Mouse (Mus musculus): ENCODE results near the gene Ano1.

Ano1 gene

DNA sequence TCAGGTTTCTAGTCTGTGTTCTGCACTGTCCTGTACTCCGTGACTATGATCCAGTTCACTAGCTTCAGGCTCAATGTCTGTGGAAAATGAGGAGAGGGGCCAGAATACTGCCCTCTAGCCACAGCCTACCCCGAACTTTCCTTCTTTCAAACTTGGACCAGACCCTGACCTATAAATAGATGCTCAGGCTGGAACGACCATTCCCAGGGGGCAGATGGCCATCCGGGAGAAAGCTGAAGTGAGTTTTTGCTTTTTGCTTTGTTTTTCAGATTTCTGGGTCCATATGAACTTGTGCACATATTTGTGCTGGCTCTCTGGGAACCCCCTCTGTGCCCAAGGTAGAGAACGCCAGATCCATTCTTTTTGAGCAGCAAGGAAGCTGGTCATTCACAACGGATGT, 116.9 kb downstream of the Ano1 start:
- no peak for DNase-seq (ENCODE audit: low read depth)

DNA sequence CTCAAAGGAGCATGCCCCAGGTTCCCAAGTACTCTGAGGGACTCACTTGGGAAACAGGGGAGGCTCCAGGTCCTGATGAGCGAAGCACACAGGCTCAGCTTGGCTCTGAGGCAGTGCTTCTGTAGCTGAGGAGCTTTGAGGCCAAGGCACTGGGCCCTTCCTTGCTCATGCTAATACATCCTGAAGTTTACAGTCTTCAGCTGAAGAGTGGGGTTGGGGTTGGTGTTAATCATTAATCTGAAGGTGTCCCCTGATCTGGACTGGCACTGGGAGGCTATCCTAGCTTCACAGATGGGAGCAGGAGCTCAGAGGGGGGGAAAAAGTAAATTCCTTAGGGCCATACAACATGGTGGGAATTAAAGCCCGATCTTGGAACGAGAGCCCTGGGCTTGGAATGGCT, 117.3 kb downstream of the Ano1 start:
- no peak for DNase-seq (ENCODE audit: low read depth)

DNA sequence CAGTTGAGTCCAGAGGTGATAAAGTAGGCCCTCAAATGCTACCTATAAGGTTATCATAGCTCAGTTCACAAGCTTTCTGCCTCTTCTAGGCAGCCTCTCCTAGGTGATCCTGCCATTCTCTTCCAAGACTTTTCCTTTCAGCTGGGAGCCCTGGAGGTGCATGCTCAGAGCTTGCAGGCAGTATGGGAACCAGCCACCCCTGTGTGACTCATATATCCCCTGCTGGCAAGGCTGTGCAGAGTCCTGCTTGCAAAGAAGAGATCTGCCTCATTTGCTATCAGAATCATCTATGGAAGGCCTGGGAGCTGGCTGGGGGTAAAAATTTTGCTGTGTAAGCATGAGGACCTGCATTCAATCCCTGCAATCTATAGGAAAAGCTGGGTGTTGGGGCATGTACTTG, 119.5 kb downstream of the Ano1 start:
- DNase-seq (ENCODE audit: low read depth) = no peak

DNA sequence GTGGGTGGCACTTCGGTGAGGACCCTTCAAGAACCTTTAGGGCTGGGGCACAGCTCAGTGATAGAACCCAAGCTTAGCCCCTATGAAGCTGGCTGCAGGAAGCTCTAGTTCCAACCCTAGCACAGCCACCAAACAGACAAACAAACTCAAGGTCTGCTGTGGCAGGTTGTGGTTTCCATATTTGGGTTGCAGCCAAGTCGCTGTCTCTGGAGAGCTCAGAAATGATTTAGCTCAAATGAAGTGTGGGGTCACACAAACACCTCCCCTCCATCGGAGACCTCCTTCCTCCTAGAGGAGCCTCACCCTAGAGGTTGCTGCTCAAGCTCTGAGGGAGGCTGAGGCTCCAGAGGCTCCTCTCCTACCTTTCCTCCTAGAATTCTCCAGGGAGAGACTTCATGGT, 121.2 kb downstream of the Ano1 start:
- DNase-seq (ENCODE audit: low read depth) = no peak

DNA sequence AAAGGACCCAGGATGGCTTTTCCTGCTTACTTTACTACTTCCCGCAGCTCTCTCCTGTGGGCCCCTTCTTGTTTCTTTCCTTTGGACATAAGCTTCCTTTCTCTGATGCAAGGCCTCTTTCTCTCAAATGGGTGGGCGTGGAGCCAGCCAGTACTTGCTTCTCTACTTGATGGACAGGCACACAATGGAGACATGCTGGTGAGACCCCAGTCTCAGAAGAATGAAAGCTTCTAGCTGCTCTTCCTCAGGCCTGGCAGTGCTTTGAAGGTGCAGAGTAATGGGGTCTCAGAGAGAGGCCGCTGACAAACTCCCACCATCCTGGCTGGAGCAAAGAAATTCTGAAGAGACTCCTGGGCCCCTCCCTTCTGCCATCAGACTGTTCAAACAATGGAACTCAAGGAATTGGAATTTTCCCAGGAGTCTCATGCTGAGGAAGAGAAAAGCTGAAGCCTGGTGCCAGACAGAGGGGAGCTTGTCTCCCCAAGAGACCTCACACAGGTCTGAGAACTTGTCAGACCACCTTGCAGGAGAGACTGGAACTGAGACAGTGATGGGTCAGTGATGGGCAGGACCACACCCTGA, 123.3 kb downstream of the Ano1 start:
- DNase-seq (ENCODE audit: low read depth) = no peak

DNA sequence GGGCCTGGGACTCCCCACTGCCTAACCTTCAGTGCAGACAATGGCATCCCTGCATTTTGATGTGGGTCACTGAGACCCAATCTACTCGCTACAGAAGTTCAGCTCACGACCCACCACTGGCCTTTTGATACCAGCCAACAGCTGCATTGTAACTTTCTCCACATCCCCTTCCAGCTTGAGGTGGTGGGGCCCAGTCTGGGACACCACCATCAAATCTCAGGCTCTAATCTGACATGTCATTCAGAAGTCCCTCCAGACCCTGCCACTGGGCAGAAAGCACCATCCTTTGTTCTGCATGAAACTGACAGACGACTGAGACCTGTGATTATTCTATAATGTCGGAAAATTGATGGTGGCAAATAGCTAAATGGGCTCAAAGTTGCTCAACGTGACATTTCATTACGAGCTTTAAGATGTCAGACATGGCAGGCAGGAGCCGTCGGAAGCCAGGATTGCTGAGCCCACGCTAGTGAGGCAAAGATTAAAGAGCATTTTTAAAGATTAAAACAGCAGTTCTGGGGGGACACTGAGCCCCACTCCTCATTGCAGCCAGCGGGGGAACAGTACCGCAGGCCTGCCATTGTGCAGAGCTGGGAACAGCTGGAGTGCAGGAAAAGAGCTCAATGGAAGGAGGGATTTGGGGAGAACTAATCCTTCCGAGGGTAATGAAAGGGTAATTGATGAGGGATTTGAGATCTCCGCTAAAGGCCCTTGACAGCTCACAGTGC, 124.0 kb downstream of the Ano1 start:
- DNase-seq (ENCODE audit: low read depth) = no peak

DNA sequence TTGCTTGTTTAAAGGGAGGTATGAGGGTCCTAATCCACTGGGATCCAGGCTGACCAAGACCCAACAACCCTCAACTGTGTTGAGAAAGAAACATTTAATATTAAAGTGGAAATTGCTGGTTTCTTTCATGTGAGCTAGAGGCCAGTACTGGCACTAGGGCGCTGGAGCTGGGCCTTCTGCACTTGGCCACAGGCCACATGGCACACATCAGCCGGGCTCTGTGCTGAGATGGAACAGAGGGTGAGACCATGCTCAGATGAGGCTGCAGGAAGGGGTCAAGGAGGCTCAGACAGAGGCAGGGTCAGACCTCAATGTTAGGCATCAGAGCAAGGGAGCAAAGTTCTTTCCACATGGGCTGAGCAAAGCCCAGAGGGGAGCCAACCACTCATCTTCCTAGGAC, 125.7 kb downstream of the Ano1 start:
- no peak for DNase-seq (ENCODE audit: low read depth)

DNA sequence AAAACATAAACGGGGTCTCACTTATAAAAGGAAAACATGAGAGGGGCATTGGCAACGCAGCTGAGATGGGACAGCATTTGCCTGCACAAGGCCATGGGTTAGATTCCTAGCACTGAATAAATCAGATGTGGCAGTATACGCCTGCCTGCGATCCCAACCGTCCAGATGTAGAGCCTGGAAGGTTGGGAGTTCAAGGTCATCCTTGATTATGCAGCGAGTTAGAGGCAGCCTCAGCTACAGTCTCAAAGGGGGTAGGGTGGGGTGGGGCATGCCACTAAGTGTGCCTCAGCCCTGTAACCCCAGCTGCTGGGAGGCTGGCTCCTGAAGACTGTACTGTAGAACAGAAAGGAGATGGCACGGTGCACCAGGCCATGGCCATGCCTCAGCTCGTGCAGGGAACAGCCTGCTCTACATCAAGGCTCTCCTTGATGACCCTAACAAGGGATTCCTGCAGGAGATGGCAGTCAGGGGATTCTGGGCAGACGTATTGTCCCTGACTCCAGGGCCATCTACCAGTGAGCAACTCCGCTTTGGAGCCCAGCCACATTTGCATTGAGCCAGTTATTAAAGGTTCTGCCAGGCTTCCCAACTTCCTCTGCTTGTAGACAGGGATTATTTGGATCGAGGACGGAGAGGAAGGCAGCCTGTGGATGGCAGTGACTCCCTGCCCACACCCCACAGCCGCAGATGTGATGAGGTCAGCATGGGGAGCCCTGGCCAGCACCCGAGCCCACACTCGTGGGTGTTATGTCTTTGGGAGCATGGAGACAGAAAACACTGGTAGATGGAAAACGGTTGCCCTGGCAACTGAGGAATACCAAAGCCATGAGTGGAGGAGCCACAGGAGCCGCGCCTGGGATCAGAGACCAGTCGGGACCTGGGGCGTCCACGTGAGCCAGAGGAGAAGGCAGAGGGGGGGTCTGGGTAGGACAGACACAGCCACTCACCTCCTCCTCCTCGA, 130.8 kb downstream of the Ano1 start:
- peak; percentile 79 for DNase-seq (ENCODE audit: low read depth)

DNA sequence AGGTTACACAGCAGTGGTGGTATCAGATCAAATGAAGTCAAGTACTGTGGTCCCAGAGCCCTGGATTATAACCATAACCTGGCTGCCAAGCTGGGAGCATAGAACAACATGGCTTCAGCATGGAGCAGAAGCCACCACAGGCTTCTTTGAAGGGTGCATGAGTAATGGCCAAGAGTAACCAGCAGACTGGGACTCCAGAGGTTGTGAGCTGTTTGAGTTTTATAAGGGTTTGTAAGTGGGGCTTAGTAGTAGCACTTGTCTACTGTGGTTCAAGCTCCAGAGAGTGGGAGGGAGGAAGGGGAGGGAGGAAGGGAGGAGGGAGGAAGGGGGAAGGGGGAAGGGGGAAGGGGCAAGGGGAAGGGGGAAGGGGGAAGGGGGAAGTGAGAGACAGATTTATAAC, 131.5 kb downstream of the Ano1 start:
- DNase-seq (ENCODE audit: low read depth) = no peak

DNA sequence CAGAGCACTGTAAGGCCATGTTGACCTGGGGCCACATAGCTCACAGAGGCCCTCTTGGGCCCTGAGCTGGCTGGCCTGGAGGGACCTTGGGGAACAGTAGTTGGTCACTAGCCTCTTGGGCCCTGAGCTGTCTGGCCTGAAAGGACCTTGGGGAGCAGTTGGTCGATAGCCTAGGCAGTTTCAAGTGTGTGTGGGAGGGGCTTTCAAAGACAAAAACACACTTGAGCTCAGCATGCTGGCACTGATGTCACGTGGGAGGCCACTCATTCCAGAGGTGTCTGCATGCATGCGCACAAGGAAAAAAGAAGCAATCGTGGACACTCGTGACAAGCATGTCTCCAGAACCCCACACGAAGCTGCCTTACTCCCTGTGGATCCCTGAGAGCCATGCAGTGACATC, 136.4 kb downstream of the Ano1 start:
- DNase-seq (ENCODE audit: low read depth) = no peak

DNA sequence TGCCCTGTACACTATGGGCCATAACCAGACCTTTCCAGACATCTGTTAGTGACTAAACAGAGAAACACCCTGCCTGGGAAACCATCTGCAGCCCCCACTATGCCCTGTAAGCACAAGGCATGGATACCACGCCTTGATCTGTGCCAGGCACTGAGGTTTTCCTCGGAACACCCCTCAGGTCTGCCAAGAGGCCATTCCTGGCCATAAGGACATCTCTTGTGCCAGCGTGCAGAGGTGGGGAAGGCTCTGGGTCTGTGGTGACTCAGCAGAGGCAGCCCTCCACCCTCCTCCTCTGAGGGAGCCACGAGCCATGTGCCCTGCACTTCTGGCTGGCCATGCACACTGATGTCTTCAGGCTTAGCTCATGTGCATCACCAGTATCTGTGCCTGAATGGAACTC, 138.9 kb downstream of the Ano1 start:
- DNase-seq (ENCODE audit: low read depth) = peak; percentile 79

DNA sequence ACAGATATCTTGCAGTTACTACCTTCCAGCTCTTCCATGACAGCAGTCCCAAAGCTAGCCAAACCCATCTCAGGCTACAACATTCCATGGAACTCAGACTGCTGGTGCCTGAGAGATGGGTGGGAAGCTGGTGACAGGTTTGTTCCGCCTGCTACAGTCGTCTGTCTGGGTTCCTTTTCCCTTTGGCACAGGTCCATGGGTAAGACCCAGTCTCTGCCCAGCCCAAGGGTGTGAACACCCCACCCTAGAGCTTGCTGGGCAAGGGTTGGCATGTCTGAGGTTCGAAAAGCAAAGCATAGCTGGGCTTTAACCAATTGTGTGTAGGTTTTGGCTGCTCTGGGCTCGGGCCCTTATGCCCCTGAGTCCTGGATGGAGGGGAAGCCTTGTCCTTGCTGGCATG, 139.4 kb downstream of the Ano1 start:
- peak; percentile 46 for DNase-seq (ENCODE audit: low read depth)

DNA sequence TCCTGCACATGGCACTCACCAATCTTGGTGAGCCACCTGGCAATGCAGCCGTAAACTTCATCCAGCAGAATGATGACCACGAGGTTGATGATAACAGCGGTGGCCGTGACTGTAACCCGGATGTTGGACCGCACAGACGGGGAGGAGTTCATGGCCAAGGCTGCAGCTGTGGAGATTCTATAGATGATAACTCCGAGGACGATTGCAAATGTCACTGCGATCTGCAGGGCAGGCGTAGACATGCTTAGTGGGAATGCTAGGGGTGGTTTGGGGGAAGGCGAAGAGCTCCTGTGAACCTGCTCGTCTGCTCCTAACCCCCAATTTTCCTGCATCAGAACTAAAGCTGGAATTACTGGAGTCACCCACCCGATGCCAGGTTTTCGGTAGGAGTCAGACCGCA, 140.2 kb downstream of the Ano1 start:
- DNase-seq (ENCODE audit: low read depth) = no peak

DNA sequence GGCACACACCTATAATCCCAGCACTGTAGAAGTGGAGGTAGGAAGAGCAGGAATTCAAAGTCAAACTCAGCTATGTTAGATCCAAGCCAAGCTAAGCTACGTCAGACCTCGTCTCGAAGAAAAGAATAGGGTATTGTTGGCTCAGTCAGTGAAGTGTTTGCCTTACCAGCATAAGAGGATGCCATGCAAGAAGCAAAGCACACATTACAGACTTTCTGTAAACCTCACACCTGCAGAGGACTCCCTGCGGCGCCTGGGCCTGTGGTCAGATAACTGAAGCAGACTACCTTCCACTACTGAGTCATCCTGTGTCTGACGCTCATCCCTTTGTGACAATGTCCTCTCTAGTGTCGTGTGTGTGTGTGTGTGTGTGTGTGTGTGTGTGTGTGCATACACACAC, 142.2 kb downstream of the Ano1 start:
- DNase-seq (ENCODE audit: low read depth) = no peak

DNA sequence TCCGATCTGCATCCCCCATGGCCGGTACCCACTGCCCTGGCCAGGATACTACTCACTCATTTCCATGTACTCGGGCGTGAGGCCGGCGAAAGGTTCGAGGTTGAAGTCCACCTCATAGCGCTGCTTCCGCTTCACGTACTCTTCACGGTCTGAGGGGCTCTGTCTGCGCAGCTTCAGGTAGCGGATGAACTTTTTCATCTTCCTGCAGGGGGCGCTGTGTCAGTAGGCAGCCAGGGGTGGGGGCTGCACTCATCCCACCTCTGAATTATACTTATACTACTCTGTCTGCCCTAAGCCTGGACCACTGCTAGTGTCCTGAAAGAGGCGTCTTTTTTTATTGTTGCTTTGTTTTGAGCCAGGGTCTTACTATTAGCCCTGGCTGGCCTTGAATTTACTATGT, 143.9 kb downstream of the Ano1 start:
- no peak for DNase-seq (ENCODE audit: low read depth)

DNA sequence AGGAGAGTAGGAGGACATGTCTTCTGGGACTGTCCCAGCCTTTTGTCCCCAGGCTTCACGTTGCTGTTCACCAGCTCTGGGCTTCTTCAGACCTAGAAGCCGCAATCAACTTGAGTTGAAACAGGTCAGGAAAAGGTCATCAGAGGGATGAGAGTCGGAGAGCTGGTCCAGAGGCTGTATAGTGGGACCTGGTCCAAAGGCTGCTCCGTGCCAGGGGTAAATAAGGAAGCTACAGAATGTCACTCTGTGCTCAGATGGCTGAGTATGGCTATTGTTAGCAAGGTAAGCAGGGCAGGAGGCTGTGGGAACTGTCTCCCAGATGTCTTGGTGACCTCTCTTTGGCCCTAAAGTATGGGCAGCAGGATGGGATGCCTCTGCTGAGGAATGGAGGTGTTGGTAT, 147.0 kb downstream of the Ano1 start:
- no peak for DNase-seq (ENCODE audit: low read depth)

DNA sequence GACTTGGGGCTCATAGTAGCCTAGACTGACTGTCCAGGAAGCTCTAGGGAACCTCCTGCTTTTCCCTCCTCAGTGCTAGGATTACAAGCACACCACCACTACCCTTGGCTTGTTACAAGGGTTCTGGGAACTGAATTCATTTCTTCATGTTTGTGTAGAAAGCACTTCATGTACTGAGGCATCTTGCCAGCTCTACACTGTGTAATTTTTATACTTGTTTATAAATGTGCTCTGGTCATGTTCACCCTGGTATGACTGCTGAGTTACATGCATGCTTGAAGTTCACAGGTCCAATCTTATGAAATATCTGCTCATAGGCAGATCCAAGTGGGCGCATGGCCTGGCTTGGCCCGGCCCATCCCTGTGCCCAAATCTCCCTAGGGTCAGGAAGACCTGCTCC, 147.5 kb downstream of the Ano1 start:
- no peak for DNase-seq (ENCODE audit: low read depth)

DNA sequence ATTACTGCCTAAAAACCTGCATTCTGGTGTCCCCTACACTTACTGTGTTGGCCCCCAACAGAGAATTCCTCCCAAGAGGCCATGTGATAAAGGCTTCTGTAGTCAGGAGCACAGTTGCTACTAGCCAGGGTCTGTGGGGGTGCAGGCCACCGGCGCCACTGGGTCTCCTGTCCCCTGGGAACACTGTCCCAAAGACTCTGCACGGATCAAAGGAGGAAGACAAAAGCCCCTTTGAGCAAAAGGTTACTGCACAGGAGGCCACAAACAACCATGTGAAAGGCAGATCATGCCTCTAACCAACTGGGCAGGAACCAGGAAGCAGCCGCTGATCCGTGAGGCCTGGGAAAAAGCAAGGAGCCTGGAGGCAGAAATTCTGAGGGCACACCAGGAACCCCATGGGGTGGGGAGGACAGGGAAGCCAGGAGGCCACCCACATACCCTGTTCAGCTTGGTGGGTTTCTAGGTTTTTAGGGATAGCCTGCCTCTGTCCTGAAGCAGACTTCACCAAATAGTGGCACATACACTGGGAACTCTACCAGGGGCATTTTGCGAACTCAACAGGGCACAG, 151.4 kb downstream of the Ano1 start:
- DNase-seq (ENCODE audit: low read depth) = no peak

DNA sequence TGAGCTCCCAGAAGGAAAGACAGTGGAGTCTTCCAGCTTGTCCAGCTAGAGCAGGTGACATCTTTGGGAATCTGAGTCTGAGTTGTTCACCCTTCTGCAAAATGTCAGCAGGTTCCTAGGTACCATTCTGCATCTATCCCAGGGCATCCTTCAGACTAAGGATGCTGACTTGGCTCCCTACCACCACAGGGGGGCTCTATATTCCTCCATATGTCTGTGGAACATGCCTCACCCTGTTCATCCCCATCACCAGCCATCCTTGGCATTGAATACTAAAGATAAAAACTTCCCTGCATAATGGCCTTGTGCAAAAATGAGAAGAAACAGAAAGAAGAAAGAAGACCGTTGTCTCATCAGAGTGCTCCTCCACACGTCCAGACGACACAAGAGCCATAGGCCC, 162.3 kb downstream of the Ano1 start:
- DNase-seq (ENCODE audit: low read depth) = no peak

DNA sequence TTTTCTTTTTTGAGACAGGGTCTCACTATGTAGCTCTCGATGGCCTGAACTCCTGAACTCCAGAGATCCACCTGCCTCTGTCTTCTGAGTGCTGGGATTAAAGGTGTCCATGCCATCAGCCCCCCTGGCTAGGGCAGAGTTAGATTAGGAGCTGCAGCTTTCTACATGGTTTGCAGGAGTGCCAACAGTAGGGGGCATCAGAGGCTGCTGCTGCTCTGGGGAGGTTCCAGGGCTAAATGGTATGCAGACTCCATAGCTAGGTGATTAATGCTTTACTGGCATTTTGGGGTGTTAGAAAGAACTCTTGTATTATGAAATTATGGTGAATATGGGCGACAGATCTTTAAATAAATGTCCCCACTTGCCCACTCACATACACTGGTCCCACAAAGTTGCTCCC, 164.5 kb downstream of the Ano1 start:
- no peak for DNase-seq (ENCODE audit: low read depth)

DNA sequence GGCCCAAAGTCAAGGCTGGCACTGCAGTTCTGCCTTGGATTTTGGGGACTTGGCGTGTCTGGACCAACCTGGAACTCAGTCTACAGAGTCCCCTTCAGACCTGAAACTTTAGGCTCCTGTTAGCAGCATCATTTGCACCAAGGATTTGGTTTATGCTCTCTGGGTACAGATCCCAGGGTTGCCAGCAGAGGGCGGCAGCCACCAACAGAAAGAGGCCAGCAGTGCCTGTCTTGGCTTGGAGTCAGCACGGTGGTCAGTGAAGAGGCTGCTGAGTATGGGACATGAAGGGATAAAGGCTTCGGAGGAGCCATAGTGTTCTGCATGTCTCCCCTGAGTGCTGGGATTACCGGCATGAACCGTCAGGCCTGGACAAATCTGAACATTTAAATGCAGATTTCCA, 166.1 kb downstream of the Ano1 start:
- no peak for DNase-seq (ENCODE audit: low read depth)

DNA sequence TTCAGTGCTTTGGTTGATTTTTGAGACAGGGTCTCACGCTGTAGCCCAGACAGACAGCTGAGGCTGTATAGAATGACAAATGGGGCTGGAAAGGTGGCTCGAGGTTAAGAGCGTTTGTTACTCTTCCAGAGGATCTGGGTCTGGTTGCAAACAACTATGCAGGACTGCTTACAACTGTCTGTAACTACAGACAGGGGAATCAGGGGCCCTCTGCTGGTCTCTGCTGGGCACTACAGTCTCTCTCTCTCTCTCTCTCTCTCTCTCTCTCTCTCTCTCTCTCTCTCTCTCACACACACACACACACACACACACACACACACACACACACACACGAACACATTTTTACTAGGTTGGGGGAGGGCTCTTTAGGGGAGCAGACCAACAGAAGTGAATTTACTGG, 168.2 kb downstream of the Ano1 start:
- no peak for DNase-seq (ENCODE audit: low read depth)
